Mouse (Mus musculus): ENCODE results near the gene Lcp1. TPM values are rescaled to one million over a fixed set of nuclear protein-coding genes. Genes with fewer than 3 reads are reported as not detected.

Lcp1 gene
- polyA plus RNA-seq, 2 experiments: 13.5 to 34.2 TPM

DNA sequence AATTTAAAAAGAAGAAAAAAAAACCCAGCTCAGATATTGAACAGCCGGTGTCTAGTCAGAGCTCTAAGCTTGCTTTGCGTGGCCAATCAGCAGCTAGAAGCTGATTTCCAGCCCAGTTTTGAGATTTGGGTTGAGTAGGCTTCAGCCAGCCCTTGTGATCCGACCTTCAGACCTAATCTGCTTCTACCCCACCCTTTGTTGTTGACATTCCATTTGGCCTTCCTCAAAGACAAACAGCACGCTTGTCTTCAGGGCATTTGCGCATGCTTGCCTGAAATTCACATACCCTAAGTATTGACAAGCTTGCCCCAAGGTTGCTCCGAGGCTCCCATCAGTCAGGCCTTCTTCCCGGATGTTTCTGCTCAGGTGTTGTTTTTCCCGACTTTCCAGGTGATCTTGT is 23.6 kb downstream of the Lcp1 start:
- H3K27ac ChIP-seq (replicated peaks; ENCODE audit: low read depth, low read length): no peak overlapping the region
- no peak overlapping the region for H3K4me3 ChIP-seq (replicated peaks; ENCODE audit: low read length)
- H3K4me2 ChIP-seq (replicated peaks; ENCODE audit: low read depth, low read length, severe bottlenecking): no peak overlapping the region
- H3K9me3 ChIP-seq (ENCODE audit: control insufficient read depth, low read length): no peaks in the 10 kb centered on the region
- TF ChIP-seq POLR2A (IDR thresholded peaks at IDR 0.05; ENCODE audit: borderline replicate concordance, extremely low read depth, insufficient read depth, insufficient read length): no peak
- DNase-seq (ENCODE audit: low spot score): no peak
- no peaks in the 10 kb centered on the region for H3K27me3 ChIP-seq (ENCODE audit: control insufficient read depth, insufficient read depth, low read length)
- no peak for ATAC-seq (ENCODE audit: low FRiP score, low read depth)
- 79% methylated on average over 8 of the region's 8 CpGs for WGBS
- no peaks in the 10 kb centered on the region for H3K36me3 ChIP-seq (ENCODE audit: control insufficient read depth, insufficient read depth, low read length)
- H3K4me1 ChIP-seq (ENCODE audit: control insufficient read depth, insufficient read depth, low read length): no peaks in the 10 kb centered on the region
- no peak overlapping the region for H3K9ac ChIP-seq (ENCODE audit: low read depth, low read length, severe bottlenecking)

GRCm38 (mm10) chr14:75159375-75159774 is 28.5 kb downstream of the Lcp1 start:
- Histone ChIP-seq H3K9me3 (ENCODE audit: control insufficient read depth, low read length) (no peaks in the 10 kb centered on the region), H3K4me2 (replicated peaks; ENCODE audit: low read depth, low read length, severe bottlenecking) (no peak overlapping the region), H3K27me3 (ENCODE audit: control insufficient read depth, insufficient read depth, low read length) (no peaks in the 10 kb centered on the region), H3K36me3 (ENCODE audit: control insufficient read depth, insufficient read depth, low read length) (no peaks in the 10 kb centered on the region), H3K9ac (ENCODE audit: low read depth, low read length, severe bottlenecking) (no peak overlapping the region), H3K4me1 (ENCODE audit: control insufficient read depth, insufficient read depth, low read length) (no peaks in the 10 kb centered on the region), H3K27ac (replicated peaks; ENCODE audit: low read depth, low read length) (no peak overlapping the region), H3K4me3 (replicated peaks; ENCODE audit: low read length) (no peak overlapping the region)
- DNase-seq (ENCODE audit: low spot score): no peak
- no peak for ATAC-seq (ENCODE audit: low FRiP score, low read depth)
- no peak for TF ChIP-seq POLR2A (IDR thresholded peaks at IDR 0.05; ENCODE audit: borderline replicate concordance, extremely low read depth, insufficient read depth, insufficient read length)
- 86% methylated on average over 2 of the region's 2 CpGs for WGBS

- ATAC-seq (ENCODE audit: low FRiP score, low read depth) (no peak), DNase-seq (ENCODE audit: low spot score) (no peak)
- no peaks in the 10 kb centered on the region for H3K36me3 ChIP-seq (ENCODE audit: control insufficient read depth, insufficient read depth, low read length)
- H3K9ac ChIP-seq (ENCODE audit: low read depth, low read length, severe bottlenecking): no peak overlapping the region
- H3K4me2 ChIP-seq (replicated peaks; ENCODE audit: low read depth, low read length, severe bottlenecking): no peak overlapping the region
- H3K4me3 ChIP-seq (replicated peaks; ENCODE audit: low read length): no peak overlapping the region
- no peaks in the 10 kb centered on the region for H3K4me1 ChIP-seq (ENCODE audit: control insufficient read depth, insufficient read depth, low read length)
- TF ChIP-seq POLR2A (IDR thresholded peaks at IDR 0.05; ENCODE audit: borderline replicate concordance, extremely low read depth, insufficient read depth, insufficient read length): no peak
- WGBS: 87% methylated on average over 8 of the region's 8 CpGs
- no peaks in the 10 kb centered on the region for H3K27me3 ChIP-seq (ENCODE audit: control insufficient read depth, insufficient read depth, low read length)
- H3K27ac ChIP-seq (replicated peaks; ENCODE audit: low read depth, low read length): no peak overlapping the region
- no peaks in the 10 kb centered on the region for H3K9me3 ChIP-seq (ENCODE audit: control insufficient read depth, low read length)
Measured at GRCm38 (mm10) chr14:75163866-75164265, 33.0 kb downstream of the Lcp1 start.

GRCm38 (mm10) chr14:75164345-75164744 is 33.4 kb downstream of the Lcp1 start:
- Histone ChIP-seq H3K27me3 (ENCODE audit: control insufficient read depth, insufficient read depth, low read length) (no peaks in the 10 kb centered on the region), H3K4me2 (replicated peaks; ENCODE audit: low read depth, low read length, severe bottlenecking) (no peak overlapping the region), H3K4me3 (replicated peaks; ENCODE audit: low read length) (no peak overlapping the region), H3K9me3 (ENCODE audit: control insufficient read depth, low read length) (no peaks in the 10 kb centered on the region), H3K27ac (replicated peaks; ENCODE audit: low read depth, low read length) (no peak overlapping the region), H3K36me3 (ENCODE audit: control insufficient read depth, insufficient read depth, low read length) (no peaks in the 10 kb centered on the region), H3K9ac (ENCODE audit: low read depth, low read length, severe bottlenecking) (no peak overlapping the region), H3K4me1 (ENCODE audit: control insufficient read depth, insufficient read depth, low read length) (no peaks in the 10 kb centered on the region)
- no peak for TF ChIP-seq POLR2A (IDR thresholded peaks at IDR 0.05; ENCODE audit: borderline replicate concordance, extremely low read depth, insufficient read depth, insufficient read length)
- 90% methylated on average over 9 of the region's 9 CpGs for WGBS
- DNase-seq (ENCODE audit: low spot score) (no peak), ATAC-seq (ENCODE audit: low FRiP score, low read depth) (no peak)

- Histone ChIP-seq H3K4me2 (replicated peaks; ENCODE audit: low read depth, low read length, severe bottlenecking) (no peak overlapping the region), H3K4me3 (replicated peaks; ENCODE audit: low read length) (no peak overlapping the region), H3K9ac (ENCODE audit: low read depth, low read length, severe bottlenecking) (no peak overlapping the region), H3K36me3 (ENCODE audit: control insufficient read depth, insufficient read depth, low read length) (no peaks in the 10 kb centered on the region), H3K9me3 (ENCODE audit: control insufficient read depth, low read length) (no peaks in the 10 kb centered on the region), H3K27ac (replicated peaks; ENCODE audit: low read depth, low read length) (no peak overlapping the region), H3K27me3 (ENCODE audit: control insufficient read depth, insufficient read depth, low read length) (no peaks in the 10 kb centered on the region), H3K4me1 (ENCODE audit: control insufficient read depth, insufficient read depth, low read length) (no peaks in the 10 kb centered on the region)
- ATAC-seq (ENCODE audit: low FRiP score, low read depth): no peak
- WGBS: 69% methylated on average over 2 of the region's 2 CpGs
- no peak for TF ChIP-seq POLR2A (IDR thresholded peaks at IDR 0.05; ENCODE audit: borderline replicate concordance, extremely low read depth, insufficient read depth, insufficient read length)
- no peak for DNase-seq (ENCODE audit: low spot score)
Measured at GRCm38 (mm10) chr14:75165574-75166131, 34.8 kb downstream of the Lcp1 start.

DNA sequence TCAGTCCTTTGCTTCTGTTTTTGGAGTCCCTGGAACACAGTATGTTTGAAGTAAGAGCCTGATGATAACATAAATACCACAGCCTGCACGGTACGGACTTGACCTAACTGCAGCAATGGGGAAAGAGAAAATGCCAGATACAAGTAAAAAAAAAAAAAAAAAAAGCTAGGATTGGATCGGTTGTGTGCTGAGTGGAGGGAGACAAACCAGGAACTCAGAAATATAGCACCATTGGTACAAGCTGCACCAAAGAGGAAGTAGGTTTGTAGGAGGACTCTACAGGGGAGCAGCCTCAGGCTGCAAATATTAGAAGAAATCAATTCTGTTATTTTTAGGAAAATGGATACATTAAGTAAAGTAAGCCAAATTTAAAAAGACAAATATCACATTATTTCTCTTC is 37.6 kb downstream of the Lcp1 start:
- H3K27me3 ChIP-seq (ENCODE audit: control insufficient read depth, insufficient read depth, low read length): no peaks in the 10 kb centered on the region
- no peak overlapping the region for H3K4me3 ChIP-seq (replicated peaks; ENCODE audit: low read length)
- no peaks in the 10 kb centered on the region for H3K9me3 ChIP-seq (ENCODE audit: control insufficient read depth, low read length)
- no peaks in the 10 kb centered on the region for H3K4me1 ChIP-seq (ENCODE audit: control insufficient read depth, insufficient read depth, low read length)
- no peaks in the 10 kb centered on the region for H3K36me3 ChIP-seq (ENCODE audit: control insufficient read depth, insufficient read depth, low read length)
- no peak for TF ChIP-seq POLR2A (IDR thresholded peaks at IDR 0.05; ENCODE audit: borderline replicate concordance, extremely low read depth, insufficient read depth, insufficient read length)
- no peak overlapping the region for H3K27ac ChIP-seq (replicated peaks; ENCODE audit: low read depth, low read length)
- 78% methylated on average over 3 of the region's 3 CpGs for WGBS
- H3K4me2 ChIP-seq (replicated peaks; ENCODE audit: low read depth, low read length, severe bottlenecking): no peak overlapping the region
- ATAC-seq (ENCODE audit: low FRiP score, low read depth) (no peak), DNase-seq (ENCODE audit: low spot score) (no peak)
- H3K9ac ChIP-seq (ENCODE audit: low read depth, low read length, severe bottlenecking): no peak overlapping the region
